Mouse (Mus musculus) E14TG2a.4 (cell line): Measurements from ENCODE around the gene Ddx50.

Source experiments
- H3K27me3 ChIP-seq: 2 replicates; pipeline ENCODE4 v1.6.1; 2014; ENCODE audit warnings: low read length, control low read depth; ENCODE audit not compliant: insufficient read depth
- H3K36me3 ChIP-seq: 2 replicates; pipeline ENCODE4 v1.6.1; 2014; ENCODE audit warnings: low read length, control low read depth; ENCODE audit not compliant: insufficient read depth
- H3K4me1 ChIP-seq: replicated peaks from 2 replicates; pipeline ENCODE4 v1.6.1; 2014; ENCODE audit warnings: low read depth, low read length, control low read depth
- H3K4me3 ChIP-seq: replicated peaks from 2 replicates; pipeline ENCODE4 v1.5.1; 2014; ENCODE audit warnings: mild to moderate bottlenecking, low read length
- H3K9me3 ChIP-seq: 2 replicates; pipeline ENCODE4 v1.6.1; 2014; ENCODE audit warnings: low read length, control low read depth
- CTCF ChIP-seq: conservative IDR thresholded peaks from 2 replicates; pipeline ENCODE4 v1.5.1; 2014; ENCODE audit warnings: low read length
- NANOG ChIP-seq: IDR thresholded peaks from 2 replicates; pipeline ENCODE4 v1.6.1; 2014; ENCODE audit warnings: borderline replicate concordance, low read length, mixed read lengths
- POU5F1 ChIP-seq: IDR thresholded peaks from 2 replicates; pipeline ENCODE4 v1.6.1; 2014; ENCODE audit warnings: low read length, borderline replicate concordance

Gene Ddx50

GRCm38 (mm10) chr10:62672359-62672758 is 21.3 kb upstream of the Ddx50 start:
- H3K9me3 ChIP-seq: no peaks in the 10 kb centered on the region
- H3K4me3 ChIP-seq: no peak overlapping the region
- TF ChIP-seq NANOG (no peak), POU5F1 (no peak), CTCF (no peak)

GRCm38 (mm10) chr10:62669245-62669644 is 18.2 kb upstream of the Ddx50 start:
- no peak for TF ChIP-seq CTCF
- TF ChIP-seq POU5F1: no peak
- TF ChIP-seq NANOG: no peak
- Histone ChIP-seq H3K9me3 (no peaks in the 10 kb centered on the region), H3K36me3 (no peaks in the 10 kb centered on the region), H3K4me1 (peaks cover 24% of the 10 kb centered on the region), H3K4me3 (no peak overlapping the region), H3K27me3 (peaks cover 34% of the 10 kb centered on the region)

More at GRCm38 (mm10) chr10:62672359-62672758, 21.3 kb upstream of the Ddx50 start:
- Histone ChIP-seq H3K36me3 (no peaks in the 10 kb centered on the region), H3K4me1 (peaks cover 9% of the 10 kb centered on the region; the same call in 1 of the 2 replicates), H3K27me3 (peaks cover 21% of the 10 kb centered on the region)

DNA sequence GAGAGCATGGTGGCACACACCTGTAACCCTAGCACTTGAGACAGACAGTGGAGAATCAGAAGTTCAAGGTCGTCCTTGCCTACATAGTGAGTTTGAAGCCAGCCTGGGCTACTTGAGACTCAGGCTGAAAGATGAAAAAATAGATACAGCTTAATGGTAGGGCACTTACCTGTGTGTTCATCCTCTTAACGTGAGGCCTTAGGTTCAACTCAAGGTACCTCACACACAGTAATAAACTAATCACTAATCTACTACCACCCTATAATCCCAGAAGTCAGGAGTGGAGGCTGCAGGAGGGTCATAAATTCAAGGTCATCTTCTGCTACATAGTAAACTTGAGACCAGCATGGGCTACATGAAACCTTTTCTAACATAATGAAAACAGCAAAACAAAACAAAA is 17.4 kb upstream of the Ddx50 start:
- TF ChIP-seq CTCF (no peak), NANOG (no peak), POU5F1 (no peak)

GRCm38 (mm10) chr10:62668043-62668442 is 17.0 kb upstream of the Ddx50 start:
- Histone ChIP-seq H3K4me1 (peaks cover 32% of the 10 kb centered on the region), H3K9me3 (no peaks in the 10 kb centered on the region), H3K27me3 (peaks cover 40% of the 10 kb centered on the region), H3K36me3 (no peaks in the 10 kb centered on the region), H3K4me3 (no peak overlapping the region)
- no peak for TF ChIP-seq CTCF
- TF ChIP-seq NANOG: no peak
- no peak for TF ChIP-seq POU5F1

More for the DNA sequence above, 17.4 kb upstream of the Ddx50 start:
- H3K9me3 ChIP-seq: no peaks in the 10 kb centered on the region
- H3K27me3 ChIP-seq: peaks cover 40% of the 10 kb centered on the region
- H3K4me3 ChIP-seq: no peak overlapping the region
- H3K4me1 ChIP-seq: peaks cover 31% of the 10 kb centered on the region
- no peaks in the 10 kb centered on the region for H3K36me3 ChIP-seq

GRCm38 (mm10) chr10:62664963-62665590 is 14.1 kb upstream of the Ddx50 start:
- Histone ChIP-seq H3K4me1 (peaks cover 49% of the 10 kb centered on the region), H3K36me3 (no peaks in the 10 kb centered on the region), H3K27me3 (peaks cover 36% of the 10 kb centered on the region), H3K9me3 (no peaks in the 10 kb centered on the region), H3K4me3 (peak overlapping the region; percentile 60)
- TF ChIP-seq POU5F1 (no peak), CTCF (no peak), NANOG (no peak)

DNA sequence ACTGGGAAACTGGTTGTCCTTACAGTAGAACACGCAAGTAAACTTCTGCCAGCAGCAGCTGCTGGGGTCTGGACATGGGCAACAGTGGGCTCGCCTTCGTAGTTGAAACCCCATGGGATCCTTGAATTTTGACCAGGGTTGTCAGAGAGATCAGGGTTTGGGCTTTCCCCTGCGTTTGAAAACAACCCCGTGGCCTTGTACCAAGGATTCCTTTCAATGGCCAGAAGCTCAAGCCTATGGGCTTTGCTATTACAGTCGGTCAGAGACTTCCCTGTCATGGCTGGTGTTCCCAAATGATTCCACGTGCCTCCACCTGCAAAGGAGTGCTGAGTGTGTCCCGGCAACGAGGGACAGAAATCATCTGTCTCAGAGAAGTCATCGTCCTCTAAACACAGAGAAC is 13.2 kb upstream of the Ddx50 start:
- H3K27me3 ChIP-seq: peaks cover 31% of the 10 kb centered on the region
- TF ChIP-seq NANOG: no peak
- TF ChIP-seq CTCF: no peak
- no peak for TF ChIP-seq POU5F1
- no peak overlapping the region for H3K4me3 ChIP-seq
- H3K4me1 ChIP-seq: peaks cover 53% of the 10 kb centered on the region
- no peaks in the 10 kb centered on the region for H3K9me3 ChIP-seq
- no peaks in the 10 kb centered on the region for H3K36me3 ChIP-seq

- Histone ChIP-seq H3K4me1 (peaks cover 37% of the 10 kb centered on the region), H3K4me3 (no peak overlapping the region), H3K36me3 (no peaks in the 10 kb centered on the region), H3K27me3 (no peaks in the 10 kb centered on the region), H3K9me3 (no peaks in the 10 kb centered on the region)
- no peak for TF ChIP-seq NANOG
- TF ChIP-seq CTCF: no peak
- TF ChIP-seq POU5F1: no peak
Observed at GRCm38 (mm10) chr10:62656711-62657110, 5.7 kb upstream of the Ddx50 start.

DNA sequence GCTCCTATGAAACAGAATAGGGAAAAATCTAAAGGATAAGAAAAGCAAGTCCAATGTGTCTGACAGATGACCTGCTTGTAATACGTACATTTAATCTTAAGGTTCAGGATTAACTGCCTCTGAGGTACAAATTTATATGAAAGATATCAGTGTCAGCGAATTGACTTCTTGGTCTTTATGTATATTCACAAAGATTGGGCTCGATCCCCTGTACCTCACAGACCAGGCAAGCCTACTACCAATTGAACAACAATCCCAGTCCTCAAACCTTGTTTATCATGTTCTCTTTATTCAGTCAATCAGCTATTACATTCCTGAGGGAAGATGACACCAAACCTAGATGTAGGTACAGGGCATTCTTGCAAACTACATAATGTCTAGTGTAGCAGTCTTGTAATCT is 943 bp upstream of the Ddx50 start:
- no peaks in the 10 kb centered on the region for H3K27me3 ChIP-seq
- H3K4me1 ChIP-seq: peaks cover 19% of the 10 kb centered on the region
- H3K4me3 ChIP-seq: peak overlapping the region; percentile 99
- H3K36me3 ChIP-seq: peaks cover 10% of the 10 kb centered on the region
- H3K9me3 ChIP-seq: no peaks in the 10 kb centered on the region
- TF ChIP-seq CTCF (no peak), NANOG (no peak), POU5F1 (no peak)

DNA sequence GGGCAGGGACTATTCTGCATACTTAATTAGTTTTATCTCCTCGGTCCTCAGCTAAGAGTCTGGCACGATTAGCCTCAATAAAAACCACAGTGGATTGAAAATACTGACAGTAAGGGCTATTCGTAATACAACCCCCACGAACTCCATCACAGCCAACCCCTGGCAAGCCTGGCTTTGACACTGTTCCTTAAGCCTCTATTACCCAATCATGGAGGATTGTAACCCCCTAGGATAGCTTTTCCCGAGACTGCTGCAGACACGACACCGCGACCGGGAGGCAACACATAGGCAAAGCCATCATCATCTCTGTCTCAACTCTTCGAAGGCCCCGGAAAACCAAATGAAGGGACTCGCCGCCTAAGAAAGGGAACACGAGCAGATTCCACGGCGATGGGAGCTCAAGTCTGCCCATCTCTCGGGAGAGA is 648 bp downstream of the Ddx50 start:
- Histone ChIP-seq H3K4me3 (peak overlapping the region; percentile 99), H3K36me3 (peaks cover 22% of the 10 kb centered on the region), H3K4me1 (peaks cover 16% of the 10 kb centered on the region), H3K9me3 (no peaks in the 10 kb centered on the region), H3K27me3 (no peaks in the 10 kb centered on the region)
- TF ChIP-seq POU5F1 (no peak), NANOG (no peak), CTCF (no peak)
